Mouse (Mus musculus) bone marrow, adult 2 months (tissue): Measurements from ENCODE around the gene Prnp. TPM values are rescaled to one million over a fixed set of nuclear protein-coding genes. Genes with fewer than 3 reads are reported as not detected.

ENCODE experiments used
- H3K27ac ChIP-seq: fragments of 200-500 bp; 2 replicates; pipeline ENCODE4 v1.5.1; 2012; ENCODE audit warnings: low read depth, mild to moderate bottlenecking, control low read depth, inconsistent platforms, low read length; ENCODE audit not compliant: control insufficient read depth, poor library complexity, insufficient read depth
- H3K4me1 ChIP-seq: fragments of 200-500 bp; 2 replicates; pipeline ENCODE4 v1.6.1; 2011; ENCODE audit warnings: low read length; ENCODE audit not compliant: control insufficient read depth, insufficient read depth
- H3K4me3 ChIP-seq: fragments of 200-500 bp; replicated peaks from 2 replicates; pipeline ENCODE3; 2011; ENCODE audit warnings: mild to moderate bottlenecking, low read depth, low read length, control low read depth; ENCODE audit not compliant: control insufficient read depth
- CTCF ChIP-seq: fragments of 200-500 bp; IDR thresholded peaks from 2 replicates; pipeline ENCODE4 v1.5.1; 2011; ENCODE audit warnings: low read length, control low read depth; ENCODE audit not compliant: control insufficient read depth, insufficient read depth
- POLR2A ChIP-seq: fragments of 200-500 bp; IDR thresholded peaks from 2 replicates; pipeline ENCODE4 v1.6.1; 2011; ENCODE audit warnings: low read depth, mild to moderate bottlenecking, control low read depth, low read length, borderline replicate concordance; ENCODE audit not compliant: control insufficient read depth
- WGBS: fragments of 180-500 bp; shearing (Covaris S2); methylation state at CpG from one replicate; pipeline ENCODE4 v1.1.7; 2018; 5-methylcytosine and 5-hydroxymethylcytosine counted together
- polyA plus RNA-seq: library from polyadenylated mRNA; stranded (reverse); fragments of >200 nt; gene quantifications from 2 replicates; pipeline ENCODE4 v1.2.4, GENCODE M21; 2011; ENCODE audit warnings: low replicate concordance; ENCODE audit not compliant: missing spikeins, insufficient read depth, insufficient read length

The Prnp gene
- polyA plus RNA-seq, 1 experiment, result 26.4 TPM

DNA sequence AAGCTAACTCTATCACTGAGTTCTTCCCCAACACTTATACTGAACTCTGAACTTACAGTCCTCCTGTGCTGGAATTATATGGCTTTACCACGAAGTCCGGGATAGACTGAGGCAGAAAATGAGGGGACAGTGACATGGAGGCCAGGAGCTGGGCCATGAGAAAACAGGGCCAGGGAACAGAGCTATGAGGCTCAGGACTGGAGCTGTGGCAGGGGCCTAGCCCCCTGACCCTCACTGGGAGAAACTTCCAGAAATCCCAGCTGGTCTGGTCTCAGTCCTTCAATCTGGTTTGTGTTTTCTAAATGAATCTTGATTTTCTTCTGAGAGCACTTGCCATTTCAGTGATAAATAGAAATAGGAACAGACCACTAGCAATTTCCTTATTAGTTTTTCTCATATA is 24.5 kb downstream of the Prnp start:
- H3K27ac ChIP-seq, result no peak overlapping the region
- WGBS, result 94% methylated on average over 2 of the region's 2 CpGs

DNA sequence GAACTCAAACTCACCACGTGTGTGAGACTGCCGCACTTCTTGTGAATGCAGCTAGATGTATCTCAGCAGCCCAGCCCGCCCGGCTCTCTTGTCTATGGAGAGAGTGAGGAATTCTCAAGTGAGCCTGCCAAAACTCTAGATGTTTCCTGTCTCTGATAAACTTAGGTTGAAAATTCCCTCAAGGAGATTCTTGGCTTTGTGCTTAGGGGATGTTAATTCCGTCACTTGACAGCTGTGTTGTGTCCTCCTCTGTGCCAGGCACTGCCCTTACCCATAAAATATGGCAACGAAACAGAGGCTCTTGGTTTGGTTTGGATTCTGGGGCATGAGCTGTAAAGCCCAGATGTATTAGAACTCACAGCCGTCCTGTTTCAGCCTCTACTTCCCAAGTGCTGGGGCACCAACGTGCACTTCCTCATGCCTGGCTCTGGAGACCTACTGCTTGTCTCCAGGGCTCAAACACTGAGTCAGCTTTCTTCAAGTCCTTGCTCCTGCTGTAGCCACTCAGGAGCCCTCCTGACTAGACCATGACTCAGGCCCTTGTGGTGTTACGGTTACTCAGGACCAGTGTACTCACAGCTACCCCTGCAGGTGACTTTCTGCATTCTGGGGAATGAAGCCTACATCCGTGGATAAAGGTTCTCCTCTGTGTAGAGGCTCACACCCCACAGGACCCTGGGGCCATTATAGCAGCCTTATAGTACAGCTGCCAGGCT is 25.8 kb downstream of the Prnp start:
- no peak for TF ChIP-seq CTCF
- no peak for TF ChIP-seq POLR2A
- no peak overlapping the region for H3K4me3 ChIP-seq
- H3K4me1 ChIP-seq, result no peaks in the 10 kb centered on the region; the same call in 1 of the 2 replicates
- no peak overlapping the region for H3K27ac ChIP-seq
- WGBS, result 57% methylated on average over 10 of the region's 10 CpGs

More for the DNA sequence above, 24.5 kb downstream of the Prnp start:
- H3K4me1 ChIP-seq, result no peaks in the 10 kb centered on the region
- TF ChIP-seq POLR2A (no peak), CTCF (no peak)
- no peak overlapping the region for H3K4me3 ChIP-seq

DNA sequence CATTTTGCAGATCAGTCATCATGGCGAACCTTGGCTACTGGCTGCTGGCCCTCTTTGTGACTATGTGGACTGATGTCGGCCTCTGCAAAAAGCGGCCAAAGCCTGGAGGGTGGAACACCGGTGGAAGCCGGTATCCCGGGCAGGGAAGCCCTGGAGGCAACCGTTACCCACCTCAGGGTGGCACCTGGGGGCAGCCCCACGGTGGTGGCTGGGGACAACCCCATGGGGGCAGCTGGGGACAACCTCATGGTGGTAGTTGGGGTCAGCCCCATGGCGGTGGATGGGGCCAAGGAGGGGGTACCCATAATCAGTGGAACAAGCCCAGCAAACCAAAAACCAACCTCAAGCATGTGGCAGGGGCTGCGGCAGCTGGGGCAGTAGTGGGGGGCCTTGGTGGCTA is 26.7 kb downstream of the Prnp start:
- 92% methylated on average over 10 of the region's 10 CpGs for WGBS
- Histone ChIP-seq H3K4me3 (no peak overlapping the region), H3K4me1 (no peaks in the 10 kb centered on the region; the same call in 1 of the 2 replicates), H3K27ac (no peak overlapping the region)
- TF ChIP-seq CTCF, result no peak
- TF ChIP-seq POLR2A, result no peak

DNA sequence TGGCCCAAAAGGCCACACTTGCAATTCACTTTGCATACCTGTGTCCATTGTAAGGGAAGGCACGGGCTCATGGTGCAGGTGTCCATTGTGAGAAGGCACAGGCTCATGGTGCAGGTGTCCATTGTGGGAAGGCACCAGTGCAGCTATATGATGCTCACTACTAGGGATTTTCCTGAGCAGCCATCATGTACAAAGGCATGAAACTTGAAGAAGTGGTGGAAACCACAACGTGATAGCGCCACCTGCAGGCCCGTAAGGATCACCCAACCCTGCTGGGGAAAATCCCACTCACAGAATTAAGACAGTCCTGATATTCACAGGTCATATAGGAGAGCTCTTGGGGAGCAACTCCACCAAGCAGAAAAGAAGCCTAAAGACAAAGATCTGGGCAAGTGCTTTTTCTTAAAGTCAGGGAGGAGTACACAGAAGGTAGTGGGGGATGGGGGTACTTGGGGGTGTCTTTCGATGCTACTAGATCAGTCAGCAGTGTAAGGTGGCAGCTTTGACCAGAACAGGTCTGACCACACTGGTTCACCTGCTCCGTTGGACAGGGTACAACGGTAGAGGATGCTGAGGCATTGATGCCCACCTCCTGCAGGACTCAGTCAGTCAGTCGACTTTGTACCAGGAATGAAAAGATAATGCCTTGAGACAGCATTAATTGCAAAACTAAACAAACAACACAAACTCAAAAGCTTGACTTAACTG is 29.8 kb downstream of the Prnp start:
- H3K4me1 ChIP-seq, result no peaks in the 10 kb centered on the region; the same call in 1 of the 2 replicates
- H3K27ac ChIP-seq, result no peak overlapping the region
- WGBS, result 38% methylated on average over 8 of the region's 8 CpGs
- TF ChIP-seq POLR2A (no peak), CTCF (peak; percentile 81)
- no peak overlapping the region for H3K4me3 ChIP-seq

DNA sequence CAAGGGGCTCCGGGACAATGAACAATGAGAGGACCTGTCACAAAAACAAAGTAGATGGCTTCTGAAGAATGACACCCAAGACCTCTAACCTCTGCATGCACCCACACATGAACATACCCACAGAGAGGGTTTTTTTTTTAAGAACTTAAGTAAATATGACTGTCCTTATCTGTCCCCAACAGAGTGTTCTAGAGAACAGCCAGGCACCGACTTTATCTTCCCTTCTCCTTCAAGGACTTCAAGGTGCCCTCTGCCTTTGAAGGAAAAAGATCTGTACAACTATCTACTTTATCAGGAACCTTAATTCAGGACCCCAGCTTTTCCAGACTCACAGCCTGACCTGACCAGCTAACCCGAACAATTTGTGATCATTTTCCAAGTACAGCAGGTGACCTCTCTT is 30.8 kb downstream of the Prnp start:
- no peak overlapping the region for H3K4me3 ChIP-seq
- WGBS, result 56% methylated on average over 3 of the region's 3 CpGs
- no peaks in the 10 kb centered on the region; the same call in 1 of the 2 replicates for H3K4me1 ChIP-seq
- no peak for TF ChIP-seq POLR2A
- TF ChIP-seq CTCF, result no peak
- peak overlapping the region; percentile 69 for H3K27ac ChIP-seq

DNA sequence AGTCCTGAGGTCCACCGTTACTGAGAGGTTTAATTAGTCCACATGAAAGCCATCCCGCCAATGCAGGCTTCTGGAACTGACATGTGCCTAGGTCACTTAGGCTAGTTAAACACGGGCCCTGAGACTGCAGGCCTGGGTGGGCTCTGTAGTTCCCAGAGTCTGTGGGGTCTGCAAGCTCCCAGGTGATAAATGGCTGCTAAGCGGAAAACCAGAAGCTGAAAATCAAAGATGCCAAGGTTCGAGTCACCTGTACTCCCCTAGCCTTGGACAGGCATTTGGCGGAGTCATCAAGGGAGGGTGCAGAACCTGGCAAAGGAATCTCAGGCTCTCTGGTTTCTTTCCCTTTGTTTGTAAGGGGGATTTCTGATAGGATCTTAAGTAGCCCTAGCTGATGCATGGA is 31.8 kb downstream of the Prnp start:
- TF ChIP-seq CTCF (no peak), POLR2A (no peak)
- Histone ChIP-seq H3K27ac (no peak overlapping the region), H3K4me1 (no peaks in the 10 kb centered on the region; the same call in 1 of the 2 replicates), H3K4me3 (no peak overlapping the region)
- WGBS, result 86% methylated on average over 6 of the region's 6 CpGs

DNA sequence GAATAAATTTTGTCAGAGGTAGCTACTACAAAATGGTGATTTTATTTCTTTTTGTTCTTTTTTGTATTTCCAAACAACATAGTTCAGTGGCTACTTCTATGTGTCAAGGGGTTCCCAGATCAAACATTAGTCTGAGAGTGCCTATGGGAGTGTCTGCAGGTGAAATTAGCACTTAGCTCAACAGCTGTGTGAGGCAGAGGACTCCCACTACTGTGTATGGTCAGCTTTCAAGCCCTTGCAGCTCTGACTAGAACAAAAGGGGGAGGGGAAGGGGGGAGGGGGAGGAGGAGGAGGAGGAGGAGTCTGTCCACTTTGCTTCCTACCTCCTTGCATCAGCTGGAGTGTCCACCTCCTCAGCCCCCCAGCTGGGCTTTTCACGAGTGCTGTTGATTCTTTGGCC is 34.6 kb downstream of the Prnp start:
- Histone ChIP-seq H3K4me1 (no peaks in the 10 kb centered on the region; the same call in 1 of the 2 replicates), H3K27ac (no peak overlapping the region), H3K4me3 (no peak overlapping the region)
- no peak for TF ChIP-seq POLR2A
- no peak for TF ChIP-seq CTCF
- 63% methylated on average over 1 of the region's 1 CpGs for WGBS

DNA sequence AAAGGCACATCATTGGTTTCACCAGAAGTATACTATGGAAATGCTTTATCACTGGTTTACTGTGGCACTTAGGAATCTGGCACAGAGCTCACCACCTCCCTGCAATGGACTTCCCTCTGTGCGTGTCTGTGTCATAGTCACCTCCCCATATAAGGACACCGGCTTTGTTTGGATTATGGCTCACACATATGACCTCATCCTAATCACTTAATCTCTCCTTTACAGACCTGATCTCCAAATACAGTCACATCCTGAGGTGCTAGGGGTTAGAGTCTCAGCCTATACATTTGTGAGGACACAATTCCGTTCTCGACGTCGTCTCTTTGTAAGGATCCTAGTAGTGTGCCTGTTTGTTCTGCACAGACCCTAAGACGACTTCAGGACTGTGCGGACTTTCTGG is 35.5 kb downstream of the Prnp start:
- H3K4me1 ChIP-seq, result no peaks in the 10 kb centered on the region
- TF ChIP-seq POLR2A (no peak), CTCF (no peak)
- 54% methylated on average over 8 of the region's 8 CpGs for WGBS
- H3K27ac ChIP-seq, result no peak overlapping the region
- H3K4me3 ChIP-seq, result no peak overlapping the region

DNA sequence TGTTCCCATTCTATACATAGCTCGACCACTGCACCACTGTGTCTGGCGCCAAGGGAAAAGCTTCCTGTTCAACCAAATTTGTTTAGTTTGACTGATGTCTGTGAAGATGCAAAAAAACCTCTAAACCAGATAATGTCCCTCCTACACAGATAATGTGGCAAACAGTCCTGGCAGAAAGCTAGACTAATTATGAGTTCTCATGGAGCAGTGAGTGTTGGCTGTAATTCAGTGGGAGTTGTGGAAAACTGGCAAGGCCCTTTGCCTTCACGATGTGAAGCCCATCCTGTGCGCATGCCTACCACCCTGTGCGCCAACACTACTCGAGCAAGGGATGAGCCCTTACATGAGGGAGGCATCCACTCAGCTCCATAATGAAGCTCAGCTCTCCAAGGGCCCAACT is 36.0 kb downstream of the Prnp start:
- Histone ChIP-seq H3K27ac (no peak overlapping the region), H3K4me3 (no peak overlapping the region), H3K4me1 (no peaks in the 10 kb centered on the region)
- 69% methylated on average over 6 of the region's 6 CpGs for WGBS
- TF ChIP-seq CTCF (no peak), POLR2A (no peak)
